Mouse (Mus musculus) lung, postnatal 0 days (tissue): ENCODE measurements around the gene Nfix. TPM values are rescaled to one million over a fixed set of nuclear protein-coding genes. Genes with fewer than 3 reads are reported as not detected.

Source experiments
- ATAC-seq: fragments of 200-750 bp; cut with Nextera tagmentation; 2 replicates; pipeline ENCODE4 v1.8.0; 2017; ENCODE audit warnings: moderate library complexity
- DNase-seq: peaks from one replicate; pipeline ENCODE4 v3.0.0-alpha.2; 2016; ENCODE audit warnings: low spot score
- H3K27ac ChIP-seq: fragments of 300-500 bp; sonication (generic); 2 replicates; pipeline ENCODE4 v1.5.1; 2014; ENCODE audit warnings: antibody characterized with exemption, mild to moderate bottlenecking, low read length, mixed read lengths
- H3K27me3 ChIP-seq: fragments of 300-500 bp; sonication (generic); replicated peaks from 2 replicates; pipeline ENCODE4 v1.6.1; 2014; ENCODE audit warnings: low read length, mixed read lengths; ENCODE audit not compliant: insufficient read depth
- H3K36me3 ChIP-seq: fragments of 300-500 bp; sonication (generic); 2 replicates; pipeline ENCODE4 v1.6.1; 2014; ENCODE audit warnings: low read length, mixed read lengths; ENCODE audit not compliant: insufficient read depth
- H3K4me1 ChIP-seq: fragments of 300-500 bp; sonication (generic); 2 replicates; pipeline ENCODE4 v1.6.1; 2014; ENCODE audit warnings: antibody characterized with exemption, low read depth, low read length, mixed read lengths; ENCODE audit not compliant: insufficient read depth
- H3K4me2 ChIP-seq: fragments of 300-500 bp; sonication (generic); replicated peaks from 2 replicates; pipeline ENCODE4 v1.6.1; 2014; ENCODE audit warnings: low read depth, mild to moderate bottlenecking, low read length, moderate library complexity, mixed read lengths
- H3K4me3 ChIP-seq: fragments of 300-500 bp; sonication (generic); 2 replicates; pipeline ENCODE4 v1.5.1; 2014; ENCODE audit warnings: low read depth, low read length
- H3K9ac ChIP-seq: fragments of 300-500 bp; sonication (generic); replicated peaks from 2 replicates; pipeline ENCODE4 v1.6.1; 2014; ENCODE audit warnings: low read depth, mild to moderate bottlenecking
- H3K9me3 ChIP-seq: fragments of 300-500 bp; sonication (generic); 2 replicates; pipeline ENCODE4 v1.6.1; 2016; ENCODE audit warnings: low read length, mixed read lengths
- CTCF ChIP-seq: IDR thresholded peaks from 2 replicates; pipeline ENCODE4 v1.5.1; 2016; ENCODE audit warnings: antibody characterized with exemption, mild to moderate bottlenecking
- EP300 ChIP-seq: IDR thresholded peaks from 2 replicates; pipeline ENCODE4 v1.6.1; 2016; ENCODE audit warnings: antibody characterized with exemption, mild to moderate bottlenecking, control low read depth
- WGBS: fragments of 180-500 bp; shearing (Covaris S2); extraction: QIAGEN DNeasy Blood & Tissue Kit; methylation state at CpG from one replicate; pipeline ENCODE4 v1.1.7; 2014; 5-methylcytosine and 5-hydroxymethylcytosine counted together
- polyA plus RNA-seq: library from polyadenylated mRNA; unstranded; fragments of >200 nt; fragmentation: Nextera tagmentation; extraction: Ambion mirVana; gene quantifications from 2 replicates; pipeline ENCODE4 v1.2.1, GENCODE M21; 2015

Gene Nfix
- polyA plus RNA-seq, 1 experiment from 2014 or later = 38.8 TPM

- Histone ChIP-seq H3K27ac (0 out of 2 replicates have a peak overlapping the region, but pooled peaks have one; percentile 47), H3K27me3 (no peaks in the 10 kb centered on the region), H3K4me3 (no peak overlapping the region), H3K4me2 (no peak overlapping the region), H3K36me3 (0 out of 2 replicates have a peak, but pooled peaks cover 6% of the 10 kb centered on the region), H3K4me1 (peaks cover 26% of the 10 kb centered on the region), H3K9me3 (no peaks in the 10 kb centered on the region), H3K9ac (no peak overlapping the region)
- ATAC-seq (peak; percentile 36), DNase-seq (peak; percentile 74)
- TF ChIP-seq CTCF (no peak), EP300 (no peak)
- 53% methylated on average over 11 of the region's 13 CpGs for WGBS
Observed at GRCm38 (mm10) chr8:84793791-84794485, 6.2 kb downstream of the Nfix start.

DNA sequence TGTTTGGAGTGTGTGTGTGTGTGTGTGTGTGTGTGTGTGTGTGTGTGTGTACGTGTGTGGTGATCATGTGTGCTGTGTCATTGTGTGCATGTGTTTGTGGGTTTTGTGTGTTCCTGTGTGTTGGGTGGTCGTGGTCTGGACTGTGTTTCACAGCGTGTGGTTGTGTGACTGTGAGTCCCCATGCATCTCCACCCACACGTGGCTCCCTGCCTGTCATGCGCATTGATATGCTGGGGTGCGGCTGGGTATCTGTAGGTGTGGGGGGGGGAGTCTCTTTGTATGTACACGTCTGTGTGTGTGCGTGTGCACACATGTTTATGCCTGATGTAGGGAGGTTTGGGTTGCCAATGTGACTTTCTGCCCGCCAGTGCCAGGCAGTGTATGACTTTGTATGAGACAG lies 7.0 kb downstream of the Nfix start:
- TF ChIP-seq CTCF = no peak
- no peak for TF ChIP-seq EP300
- WGBS = 80% methylated on average over 9 of the region's 9 CpGs
- H3K4me1 ChIP-seq = peaks cover 27% of the 10 kb centered on the region

DNA sequence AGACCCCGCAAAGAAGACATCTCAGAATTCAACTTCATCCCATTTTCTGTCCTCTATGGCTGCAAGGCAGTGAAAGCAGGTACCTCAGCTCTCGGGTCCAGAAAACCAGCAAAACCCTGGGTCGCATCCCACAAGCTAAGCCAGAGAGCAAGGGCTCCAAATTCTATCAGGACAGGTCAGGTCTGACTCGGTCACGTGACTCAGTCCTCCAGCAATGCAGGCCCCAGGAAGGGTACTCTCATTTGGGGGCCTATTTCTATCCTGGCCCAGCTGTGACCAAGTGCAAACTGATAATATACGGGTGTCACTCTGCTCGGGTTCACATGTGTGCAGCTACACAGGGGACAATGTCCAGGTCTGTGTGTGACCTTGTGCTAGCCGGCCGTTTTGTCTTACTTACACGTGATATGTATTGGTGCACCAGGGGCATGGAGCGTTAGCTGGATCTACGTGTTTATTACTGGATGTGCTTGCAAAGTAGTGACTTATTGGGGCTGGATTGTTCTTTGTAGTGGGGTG lies 7.7 kb downstream of the Nfix start:
- H3K4me3 ChIP-seq = no peak overlapping the region
- 0 out of 2 replicates have a peak, but pooled peaks cover 6% of the 10 kb centered on the region for H3K36me3 ChIP-seq
- peaks cover 31% of the 10 kb centered on the region for H3K4me1 ChIP-seq
- H3K9me3 ChIP-seq = no peaks in the 10 kb centered on the region
- no peak for TF ChIP-seq CTCF
- no peak for TF ChIP-seq EP300
- H3K27ac ChIP-seq = no peak overlapping the region
- no peak for ATAC-seq
- no peak for DNase-seq
- H3K4me2 ChIP-seq = no peak overlapping the region
- 80% methylated on average over 12 of the region's 12 CpGs for WGBS
- H3K27me3 ChIP-seq = no peaks in the 10 kb centered on the region
- no peak overlapping the region for H3K9ac ChIP-seq

More for the DNA sequence above, 7.0 kb downstream of the Nfix start:
- no peak for DNase-seq
- Histone ChIP-seq H3K4me3 (no peak overlapping the region), H3K27me3 (no peaks in the 10 kb centered on the region), H3K9me3 (no peaks in the 10 kb centered on the region), H3K9ac (no peak overlapping the region), H3K27ac (no peak overlapping the region), H3K36me3 (0 out of 2 replicates have a peak, but pooled peaks cover 6% of the 10 kb centered on the region), H3K4me2 (no peak overlapping the region)
- no peak for ATAC-seq

DNA sequence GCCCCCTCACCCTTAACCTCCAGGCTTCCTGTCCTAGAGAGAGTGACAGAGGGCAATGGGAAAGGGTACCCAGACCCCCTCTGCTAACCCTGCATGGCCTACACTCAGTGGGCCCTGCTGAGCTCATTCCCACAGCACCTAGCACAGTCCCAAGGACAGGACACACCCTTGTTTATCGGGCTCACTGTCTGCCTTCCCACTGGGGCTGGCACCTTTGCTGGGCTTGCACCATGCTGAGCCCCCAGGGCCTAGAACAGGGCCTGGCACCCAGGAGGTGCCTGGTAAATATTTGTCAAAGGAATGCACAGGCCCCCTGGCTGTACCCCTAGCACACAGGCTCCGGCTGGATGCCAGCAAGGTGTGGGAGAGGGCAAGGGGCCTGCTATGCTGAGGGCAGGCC lies 9.6 kb downstream of the Nfix start:
- H3K4me1 ChIP-seq = peaks cover 38% of the 10 kb centered on the region
- H3K36me3 ChIP-seq = no peaks in the 10 kb centered on the region
- no peak overlapping the region for H3K4me2 ChIP-seq
- no peak overlapping the region for H3K9ac ChIP-seq
- TF ChIP-seq EP300 (no peak), CTCF (no peak)
- DNase-seq (no peak), ATAC-seq (no peak)
- no peak overlapping the region for H3K27ac ChIP-seq
- no peak overlapping the region for H3K4me3 ChIP-seq
- 32% methylated on average over 2 of the region's 2 CpGs for WGBS
- 0 out of 2 replicates have a peak, but pooled peaks cover 3% of the 10 kb centered on the region for H3K27me3 ChIP-seq
- H3K9me3 ChIP-seq = no peaks in the 10 kb centered on the region

- 64% methylated on average over 9 of the region's 9 CpGs for WGBS
- Histone ChIP-seq H3K4me1 (peaks cover 41% of the 10 kb centered on the region), H3K9ac (no peak overlapping the region), H3K4me3 (no peak overlapping the region), H3K36me3 (no peaks in the 10 kb centered on the region), H3K27ac (no peak overlapping the region), H3K9me3 (no peaks in the 10 kb centered on the region), H3K27me3 (0 out of 2 replicates have a peak, but pooled peaks cover 3% of the 10 kb centered on the region), H3K4me2 (no peak overlapping the region)
- no peak for TF ChIP-seq EP300
- TF ChIP-seq CTCF = no peak
- ATAC-seq = no peak
- DNase-seq = no peak
Observed at GRCm38 (mm10) chr8:84789855-84790486, 10.2 kb downstream of the Nfix start.

- no peak overlapping the region for H3K4me3 ChIP-seq
- ATAC-seq (no peak), DNase-seq (no peak)
- TF ChIP-seq CTCF = no peak
- no peak overlapping the region for H3K9ac ChIP-seq
- 0 out of 2 replicates have a peak, but pooled peaks cover 3% of the 10 kb centered on the region for H3K27me3 ChIP-seq
- peaks cover 43% of the 10 kb centered on the region for H3K4me1 ChIP-seq
- WGBS = 63% methylated on average over 5 of the region's 5 CpGs
- H3K36me3 ChIP-seq = no peaks in the 10 kb centered on the region
- H3K4me2 ChIP-seq = 0 out of 2 replicates have a peak overlapping the region, but pooled peaks have one; percentile 17
- H3K27ac ChIP-seq = peak overlapping the region; percentile 57; the same call in 1 of the 2 replicates
- H3K9me3 ChIP-seq = no peaks in the 10 kb centered on the region
Observed at GRCm38 (mm10) chr8:84789345-84789744, 10.8 kb downstream of the Nfix start.
